Mouse (Mus musculus): Measurements from ENCODE around the gene Eef1akmt1.

Gene Eef1akmt1

GRCm38 (mm10) chr14:57546131-57546530, 25.3 kb downstream of the Eef1akmt1 start:
- DNase-seq, result no peak

- DNase-seq, result no peak
These were observed 25.9 kb downstream of the Eef1akmt1 start for GRCm38 (mm10) chr14:57545526-57545925.

GRCm38 (mm10) chr14:57543420-57544039, 27.9 kb downstream of the Eef1akmt1 start:
- no peak for DNase-seq

- no peak for DNase-seq
These were observed 29.2 kb downstream of the Eef1akmt1 start for GRCm38 (mm10) chr14:57542231-57542630.

GRCm38 (mm10) chr14:57540683-57541082, 30.7 kb downstream of the Eef1akmt1 start:
- no peak for DNase-seq

GRCm38 (mm10) chr14:57537261-57538015, 34.0 kb downstream of the Eef1akmt1 start:
- peak; percentile 27 for DNase-seq

GRCm38 (mm10) chr14:57536820-57537219, 34.6 kb downstream of the Eef1akmt1 start:
- DNase-seq, result no peak

GRCm38 (mm10) chr14:57535646-57536045, 35.8 kb downstream of the Eef1akmt1 start:
- peak; percentile 23 for DNase-seq

- peak; percentile 34 for DNase-seq
These were observed 36.5 kb downstream of the Eef1akmt1 start for GRCm38 (mm10) chr14:57534961-57535360.

- peak; percentile 73 for DNase-seq
These were observed 37.1 kb downstream of the Eef1akmt1 start for GRCm38 (mm10) chr14:57534346-57534745.

GRCm38 (mm10) chr14:57533841-57534240, 37.6 kb downstream of the Eef1akmt1 start:
- DNase-seq, result no peak

- peak; percentile 76 for DNase-seq
These were observed 38.2 kb downstream of the Eef1akmt1 start for GRCm38 (mm10) chr14:57533214-57533613.

- DNase-seq, result no peak
These were observed 38.8 kb downstream of the Eef1akmt1 start for GRCm38 (mm10) chr14:57532577-57532976.

- no peak for DNase-seq
These were observed 41.5 kb downstream of the Eef1akmt1 start for GRCm38 (mm10) chr14:57529786-57530515.

- peak; percentile 20 for DNase-seq
These were observed 42.2 kb downstream of the Eef1akmt1 start for GRCm38 (mm10) chr14:57529086-57529785.

GRCm38 (mm10) chr14:57527598-57527997, 43.8 kb downstream of the Eef1akmt1 start:
- DNase-seq, result no peak

GRCm38 (mm10) chr14:57527122-57527521, 44.3 kb downstream of the Eef1akmt1 start:
- DNase-seq, result no peak

GRCm38 (mm10) chr14:57526050-57526623, 45.3 kb downstream of the Eef1akmt1 start:
- no peak for DNase-seq

GRCm38 (mm10) chr14:57525388-57526049, 45.9 kb downstream of the Eef1akmt1 start:
- peak; percentile 78 for DNase-seq

- peak; percentile 26 for DNase-seq
These were observed 46.6 kb downstream of the Eef1akmt1 start, which contains the start of gene Il17d for GRCm38 (mm10) chr14:57524671-57525387. TSS of gene Il17d (plus strand) at chr14:57524777.

- DNase-seq, result no peak
These were observed 47.6 kb downstream of the Eef1akmt1 start for GRCm38 (mm10) chr14:57523762-57524161.

Measured in lung, postnatal 36 days (tissue).